Mouse (Mus musculus) midbrain, embryonic 11.5 days (tissue): ENCODE data around the gene Gm20431. TPM values are rescaled to one million over a fixed set of nuclear protein-coding genes. Genes with fewer than 3 reads are reported as not detected.
A peak's percentile ranks its signal among the peaks of the same experiment; 100 is the strongest.

Source experiments
- ATAC-seq: fragments of 200-750 bp; cut with Nextera tagmentation; 2 replicates; pipeline ENCODE4 v1.8.0; 2017; ENCODE audit warnings: moderate TSS enrichment, moderate library complexity; ENCODE audit not compliant: low FRiP score
- DNase-seq: peaks from one replicate; pipeline ENCODE4 v3.0.0; 2015; ENCODE audit warnings: low spot score; ENCODE audit errors: missing footprints
- H3K27ac ChIP-seq: fragments of 300-500 bp; sonication (generic); 2 replicates; pipeline ENCODE4 v1.5.1; 2014; ENCODE audit warnings: low read depth, low read length
- H3K27me3 ChIP-seq: fragments of 300-500 bp; sonication (generic); 2 replicates; pipeline ENCODE4 v1.6.1; 2014; ENCODE audit warnings: mild to moderate bottlenecking, low read length, moderate library complexity, mixed read lengths; ENCODE audit not compliant: control insufficient read depth, insufficient read depth
- H3K36me3 ChIP-seq: fragments of 300-500 bp; sonication (generic); 2 replicates; pipeline ENCODE4 v1.6.1; 2014; ENCODE audit warnings: mild to moderate bottlenecking, low read length, moderate library complexity, mixed read lengths; ENCODE audit not compliant: control insufficient read depth, insufficient read depth
- H3K4me1 ChIP-seq: fragments of 300-500 bp; sonication (generic); 2 replicates; pipeline ENCODE4 v1.6.1; 2014; ENCODE audit warnings: low read length; ENCODE audit not compliant: control insufficient read depth, insufficient read depth
- H3K4me2 ChIP-seq: fragments of 300-500 bp; sonication (generic); 2 replicates; pipeline ENCODE4 v1.6.1; 2014; ENCODE audit warnings: mild to moderate bottlenecking, moderate library complexity
- H3K4me3 ChIP-seq: fragments of 300-500 bp; sonication (generic); 2 replicates; pipeline ENCODE4 v1.5.1; 2014; ENCODE audit warnings: low read depth, low read length
- H3K9ac ChIP-seq: fragments of 300-500 bp; sonication (generic); 2 replicates; pipeline ENCODE4 v1.6.1; 2014; ENCODE audit warnings: low read length
- H3K9me3 ChIP-seq: fragments of 300-500 bp; sonication (generic); 2 replicates; pipeline ENCODE4 v1.6.1; 2016; ENCODE audit warnings: low read length; ENCODE audit not compliant: control insufficient read depth
- WGBS: fragments of 180-500 bp; shearing (Covaris S2); extraction: QIAGEN DNeasy Blood & Tissue Kit; methylation state at CpG from one replicate; pipeline ENCODE4 v1.1.7; 2014; 5-methylcytosine and 5-hydroxymethylcytosine counted together
- polyA plus RNA-seq: library from polyadenylated mRNA; unstranded; fragments of >200 nt; fragmentation: Nextera tagmentation; extraction: Ambion mirVana; gene quantifications from 2 replicates; pipeline ENCODE4 v1.2.1, GENCODE M21; 2014

The Gm20431 gene
- polyA plus RNA-seq, 1 experiment from 2014 or later: 5.9 TPM

DNA sequence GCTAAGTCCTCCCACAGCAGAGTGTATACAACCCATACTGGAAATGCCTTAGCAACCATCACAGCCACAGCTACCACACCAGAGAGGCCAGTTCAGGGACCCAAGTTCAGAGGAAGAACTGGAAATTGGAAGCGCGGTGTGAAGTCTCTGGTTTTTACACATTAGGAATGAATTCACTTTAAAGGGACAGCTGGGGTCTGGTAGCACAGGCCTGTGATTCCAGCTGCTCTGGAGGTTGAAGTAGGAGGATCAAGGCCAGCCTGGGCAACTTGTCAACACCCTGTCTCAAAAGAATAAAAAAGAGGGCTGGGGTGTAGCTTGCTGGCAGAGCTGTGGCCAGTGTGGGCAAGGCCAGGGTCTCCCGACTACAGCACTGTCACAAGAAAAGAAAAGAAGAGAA is 24.6 kb upstream of the Gm20431 start:
- WGBS: 83% methylated on average over 3 of the region's 3 CpGs
- H3K27me3 ChIP-seq: peaks cover 34% of the 10 kb centered on the region
- H3K9ac ChIP-seq: no peak overlapping the region

GRCm38 (mm10) chr2:167685137-167685536 is 23.8 kb upstream of the Gm20431 start:
- no peaks in the 10 kb centered on the region for H3K36me3 ChIP-seq
- no peak overlapping the region for H3K27ac ChIP-seq
- DNase-seq: peak; percentile 100
- peaks cover 5% of the 10 kb centered on the region; the same call in 1 of the 2 replicates for H3K4me1 ChIP-seq
- H3K4me3 ChIP-seq: no peak overlapping the region
- WGBS: 7% methylated on average over 8 of the region's 8 CpGs
- H3K9me3 ChIP-seq: no peaks in the 10 kb centered on the region
- no peak overlapping the region for H3K9ac ChIP-seq
- ATAC-seq: no peak
- H3K4me2 ChIP-seq: no peak overlapping the region
- H3K27me3 ChIP-seq: peaks cover 28% of the 10 kb centered on the region

More for the DNA sequence above, 24.6 kb upstream of the Gm20431 start:
- H3K36me3 ChIP-seq: no peaks in the 10 kb centered on the region
- H3K9me3 ChIP-seq: no peaks in the 10 kb centered on the region
- DNase-seq: no peak
- no peak for ATAC-seq
- H3K4me2 ChIP-seq: no peak overlapping the region
- H3K4me1 ChIP-seq: peaks cover 5% of the 10 kb centered on the region; the same call in 1 of the 2 replicates
- H3K27ac ChIP-seq: no peak overlapping the region
- no peak overlapping the region for H3K4me3 ChIP-seq

DNA sequence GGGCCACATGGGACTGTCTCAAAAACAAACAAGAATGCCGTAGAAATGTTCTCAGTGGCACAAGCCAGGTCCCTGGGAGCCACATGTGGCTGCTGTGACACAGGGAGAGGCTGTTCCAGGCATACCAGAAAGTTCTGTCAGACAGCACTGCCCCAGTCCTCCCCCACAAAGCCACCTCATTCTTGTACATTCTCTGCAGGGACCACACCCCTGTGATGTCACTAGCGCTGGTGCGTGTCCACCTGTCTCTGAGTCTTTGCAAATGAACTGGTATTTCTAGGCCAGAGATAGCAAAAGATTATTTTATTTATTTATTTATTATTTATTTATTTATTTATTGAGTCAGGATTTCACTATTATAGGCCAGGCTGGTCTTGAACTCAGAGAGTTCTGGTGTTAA is 22.4 kb upstream of the Gm20431 start:
- 93% methylated on average over 3 of the region's 3 CpGs for WGBS
- Histone ChIP-seq H3K9ac (no peak overlapping the region), H3K4me2 (no peak overlapping the region), H3K4me1 (no peaks in the 10 kb centered on the region), H3K36me3 (no peaks in the 10 kb centered on the region), H3K4me3 (no peak overlapping the region), H3K9me3 (no peaks in the 10 kb centered on the region), H3K27ac (no peak overlapping the region), H3K27me3 (peaks cover 15% of the 10 kb centered on the region)
- ATAC-seq (no peak), DNase-seq (no peak)

- Histone ChIP-seq H3K27me3 (peaks cover 6% of the 10 kb centered on the region; the same call in 1 of the 2 replicates), H3K4me1 (no peaks in the 10 kb centered on the region), H3K9me3 (no peaks in the 10 kb centered on the region), H3K4me2 (no peak overlapping the region), H3K4me3 (no peak overlapping the region), H3K27ac (no peak overlapping the region), H3K36me3 (no peaks in the 10 kb centered on the region), H3K9ac (no peak overlapping the region)
- DNase-seq (peak; percentile 92), ATAC-seq (no peak)
- 57% methylated on average over 5 of the region's 5 CpGs for WGBS
These were observed 19.4 kb upstream of the Gm20431 start for GRCm38 (mm10) chr2:167680657-167681056.

- no peak overlapping the region for H3K27ac ChIP-seq
- 0 out of 2 replicates have a peak, but pooled peaks cover 2% of the 10 kb centered on the region for H3K27me3 ChIP-seq
- no peak overlapping the region for H3K4me3 ChIP-seq
- H3K4me2 ChIP-seq: no peak overlapping the region
- no peaks in the 10 kb centered on the region for H3K9me3 ChIP-seq
- ATAC-seq (peak; percentile 74), DNase-seq (peak; percentile 98)
- H3K9ac ChIP-seq: no peak overlapping the region
- no peaks in the 10 kb centered on the region for H3K4me1 ChIP-seq
- 4% methylated on average over 13 of the region's 13 CpGs for WGBS
- no peaks in the 10 kb centered on the region for H3K36me3 ChIP-seq
These were observed 18.7 kb upstream of the Gm20431 start for GRCm38 (mm10) chr2:167679902-167680430.

- DNase-seq: no peak
- 50% methylated on average over 5 of the region's 5 CpGs for WGBS
- H3K36me3 ChIP-seq: no peaks in the 10 kb centered on the region
- no peak overlapping the region for H3K4me2 ChIP-seq
- H3K4me1 ChIP-seq: no peaks in the 10 kb centered on the region
- no peak for ATAC-seq
- H3K9ac ChIP-seq: no peak overlapping the region
- no peaks in the 10 kb centered on the region for H3K9me3 ChIP-seq
- H3K27ac ChIP-seq: no peak overlapping the region
- no peaks in the 10 kb centered on the region for H3K27me3 ChIP-seq
- H3K4me3 ChIP-seq: no peak overlapping the region
These were observed 17.3 kb upstream of the Gm20431 start for GRCm38 (mm10) chr2:167678600-167678999.

GRCm38 (mm10) chr2:167675120-167675909 is 14.0 kb upstream of the Gm20431 start:
- DNase-seq (peak; percentile 89), ATAC-seq (no peak)
- Histone ChIP-seq H3K4me2 (no peak overlapping the region), H3K27me3 (no peaks in the 10 kb centered on the region), H3K36me3 (no peaks in the 10 kb centered on the region), H3K27ac (no peak overlapping the region), H3K4me3 (no peak overlapping the region), H3K9me3 (no peaks in the 10 kb centered on the region), H3K4me1 (no peaks in the 10 kb centered on the region), H3K9ac (no peak overlapping the region)
- 40% methylated on average over 14 of the region's 14 CpGs for WGBS

- Histone ChIP-seq H3K4me2 (no peak overlapping the region), H3K4me1 (no peaks in the 10 kb centered on the region), H3K9ac (no peak overlapping the region), H3K9me3 (no peaks in the 10 kb centered on the region), H3K27me3 (no peaks in the 10 kb centered on the region), H3K27ac (no peak overlapping the region), H3K4me3 (no peak overlapping the region), H3K36me3 (no peaks in the 10 kb centered on the region)
- peak; percentile 82 for ATAC-seq
- 41% methylated on average over 13 of the region's 13 CpGs for WGBS
- DNase-seq: no peak
These were observed 11.0 kb upstream of the Gm20431 start for GRCm38 (mm10) chr2:167672212-167672685.

DNA sequence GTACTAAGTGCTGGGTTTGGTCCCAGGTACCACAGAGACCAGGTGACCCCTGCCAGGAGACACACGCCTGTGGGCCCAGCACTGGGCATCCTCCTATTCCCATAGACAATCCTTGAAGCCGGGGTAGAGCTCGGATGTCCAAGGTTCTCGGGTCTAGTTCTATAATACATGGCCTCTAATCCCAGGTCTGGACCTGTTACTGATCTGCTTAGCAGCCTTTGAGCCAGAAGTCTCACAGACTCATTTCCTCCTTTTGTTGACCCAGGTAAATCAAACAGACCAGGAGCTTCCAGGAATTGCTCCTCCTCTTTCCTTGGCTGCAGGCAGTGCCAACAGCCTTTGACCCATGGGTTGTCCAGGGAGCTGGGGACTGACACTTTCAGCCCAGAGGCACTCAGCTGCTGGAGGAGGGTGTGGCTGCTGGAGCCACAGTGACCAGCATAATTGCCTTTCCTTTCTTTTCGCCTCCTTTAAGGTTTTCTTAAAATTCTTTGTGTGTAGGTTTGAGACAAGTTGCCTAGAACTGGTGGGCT is 9.9 kb upstream of the Gm20431 start:
- Histone ChIP-seq H3K9me3 (no peaks in the 10 kb centered on the region), H3K27ac (no peak overlapping the region), H3K27me3 (no peaks in the 10 kb centered on the region), H3K4me2 (no peak overlapping the region), H3K9ac (no peak overlapping the region), H3K36me3 (no peaks in the 10 kb centered on the region), H3K4me3 (no peak overlapping the region), H3K4me1 (no peaks in the 10 kb centered on the region)
- WGBS: 85% methylated on average over 5 of the region's 5 CpGs
- no peak for DNase-seq
- no peak for ATAC-seq
